Mouse (Mus musculus): Measurements from ENCODE around the gene Cabin1. TPM values are rescaled to one million over a fixed set of nuclear protein-coding genes. Genes with fewer than 3 reads are reported as not detected.

Cabin1 gene
- polyA plus RNA-seq (2012; fragmentation: generic; extraction: Trizol) = 24.0 TPM

DNA sequence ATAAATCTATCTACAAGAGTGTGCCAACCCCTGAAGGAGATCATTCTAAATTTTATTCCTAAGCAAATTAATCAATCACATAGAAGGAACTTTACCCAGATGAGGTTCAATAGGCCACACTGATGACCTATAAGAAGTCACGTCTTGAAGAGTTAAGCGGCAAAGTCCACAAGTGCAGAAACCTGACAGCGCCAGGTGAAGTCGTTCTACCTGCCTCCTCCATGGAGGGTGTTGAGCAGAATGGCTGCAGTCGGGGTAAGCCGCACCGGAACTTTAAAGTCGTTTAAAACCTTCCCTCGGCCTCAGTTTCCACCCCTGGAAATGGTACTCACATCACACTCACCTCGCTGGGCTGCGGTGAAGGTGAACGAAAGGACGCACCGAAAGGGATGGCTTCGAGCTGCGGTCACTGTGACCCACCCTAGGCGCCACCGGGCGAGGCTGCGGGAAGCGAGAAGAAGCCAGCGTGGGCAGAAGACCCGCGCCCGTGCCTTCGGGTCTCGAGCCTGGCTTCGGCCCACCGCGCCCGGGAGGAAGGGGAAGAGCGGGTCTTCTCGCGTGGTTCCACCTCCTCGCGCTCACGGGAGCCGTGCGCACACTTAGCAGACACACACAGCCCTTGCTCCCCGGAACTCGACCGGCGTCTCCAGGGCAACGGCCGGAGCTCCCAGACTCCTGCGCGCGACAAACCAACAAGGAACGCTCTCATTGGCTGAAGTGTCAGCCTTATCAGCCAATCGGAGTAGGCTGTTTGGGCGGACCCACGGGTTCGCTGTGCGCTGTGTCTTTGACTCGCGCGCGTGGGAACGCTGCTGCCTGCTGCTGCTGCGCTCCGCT, at the start of gene Cabin1:
Gene Cabin1, minus strand, starts transcription at position 660 of the 837 bp plus-strand sequence.
- Histone ChIP-seq H3K4me3 (peak within 1 kb of the TSS; percentile 84), H3K27me3 (ENCODE audit: control insufficient read depth, insufficient read depth, insufficient read length) (no peaks in the 10 kb centered on the region), H3ac (ENCODE audit: control insufficient read depth, insufficient read length) (peak within 1 kb of the TSS; percentile 57), H3K79me2 (ENCODE audit: control insufficient read depth, insufficient read depth) (peaks cover 47% of the 10 kb centered on the region), H3K4me2 (ENCODE audit: low read depth) (peak within 1 kb of the TSS; percentile 96), H3K36me3 (ENCODE audit: control insufficient read depth, insufficient read depth) (no peaks in the 10 kb centered on the region)
- no peak for TF ChIP-seq SRF (IDR thresholded peaks at IDR 0.05; ENCODE audit: control insufficient read depth, insufficient read length, low read depth)
- TF ChIP-seq USF1 (IDR thresholded peaks at IDR 0.05; ENCODE audit: low read depth) = no peak
- peak in 2 of 3 experiments; percentile 3 to 26 for TF ChIP-seq MYOG (IDR thresholded peaks at IDR 0.05; ENCODE audit: control insufficient read depth in 1 of 3, insufficient read depth in 1 of 3, insufficient read length in 2 of 3, low read depth in 2 of 3)
- TF ChIP-seq MAX (IDR thresholded peaks at IDR 0.05; ENCODE audit: low read depth) = no peak
- TF ChIP-seq POLR2AphosphoS2 (IDR thresholded peaks at IDR 0.05; ENCODE audit: insufficient read length, low read depth) = peak; percentile 96
- no peak for TF ChIP-seq CEBPB (IDR thresholded peaks at IDR 0.05; ENCODE audit: insufficient read depth, poor library complexity, severe bottlenecking)
- peak in 1 of 3 experiments; percentile 31 for TF ChIP-seq MYOD1 (IDR thresholded peaks at IDR 0.05; ENCODE audit: control insufficient read depth in 1 of 3, insufficient read length in 2 of 3, low read depth in 2 of 3)
- no peak for TF ChIP-seq TCF3 (IDR thresholded peaks at IDR 0.05; ENCODE audit: insufficient read length, low read depth)
- peak; percentile 84 for TF ChIP-seq POLR2A (IDR thresholded peaks at IDR 0.05; ENCODE audit: insufficient read length, low read depth)
- TF ChIP-seq E2F4 (IDR thresholded peaks at IDR 0.05; ENCODE audit: insufficient read depth) = no peak
- peak; percentile 18 for TF ChIP-seq REST (IDR thresholded peaks at IDR 0.05; ENCODE audit: insufficient read depth, insufficient read length)
- no peak for TF ChIP-seq TCF12 (IDR thresholded peaks at IDR 0.05; ENCODE audit: insufficient read depth, poor library complexity, severe bottlenecking)

DNA sequence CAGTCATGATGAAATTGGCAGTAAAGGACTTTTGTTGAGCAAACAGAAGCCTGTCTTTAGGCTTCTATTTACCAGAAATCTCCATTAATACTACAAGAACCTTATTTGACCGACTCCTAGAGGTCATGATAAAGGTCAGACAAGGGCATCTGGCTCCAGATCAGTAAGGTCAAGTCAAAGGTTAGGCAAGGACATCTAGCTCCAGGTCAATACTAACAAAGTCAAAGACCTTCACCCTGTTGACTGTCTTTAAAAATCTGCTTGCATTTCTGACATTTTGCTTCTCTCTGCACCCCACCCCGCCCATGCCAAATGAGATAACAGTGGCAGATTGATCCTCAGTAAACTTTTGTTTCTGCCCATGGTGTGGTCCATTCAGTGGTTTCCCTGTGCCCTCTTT, 40.1 kb upstream of the Cabin1 start:
- Histone ChIP-seq H3K36me3 (ENCODE audit: control insufficient read depth, insufficient read depth) (no peaks in the 10 kb centered on the region), H3K79me2 (ENCODE audit: control insufficient read depth, insufficient read depth) (no peaks in the 10 kb centered on the region), H3K4me3 (no peak overlapping the region), H3K4me2 (ENCODE audit: low read depth) (no peak overlapping the region), H3ac (ENCODE audit: control insufficient read depth, insufficient read length) (no peak overlapping the region), H3K27me3 (ENCODE audit: control insufficient read depth, insufficient read depth, insufficient read length) (peaks cover 14% of the 10 kb centered on the region)
- TF ChIP-seq TCF3 (IDR thresholded peaks at IDR 0.05; ENCODE audit: insufficient read length, low read depth) = no peak
- no peak for TF ChIP-seq POLR2A (IDR thresholded peaks at IDR 0.05; ENCODE audit: insufficient read length, low read depth)
- TF ChIP-seq SRF (IDR thresholded peaks at IDR 0.05; ENCODE audit: control insufficient read depth, insufficient read length, low read depth) = no peak
- TF ChIP-seq E2F4 (IDR thresholded peaks at IDR 0.05; ENCODE audit: insufficient read depth) = no peak
- no peak for TF ChIP-seq MAX (IDR thresholded peaks at IDR 0.05; ENCODE audit: low read depth)

GRCm38 (mm10) chr10:75798176-75798696, 34.1 kb upstream of the Cabin1 start, which contains the start of gene Gstt1:
Gene Gstt1 (minus strand): TSS chr10:75798584.
- H3K27me3 ChIP-seq (ENCODE audit: control insufficient read depth, insufficient read depth, insufficient read length) = peaks cover 14% of the 10 kb centered on the region
- no peak within 1 kb of the TSS for H3ac ChIP-seq (ENCODE audit: control insufficient read depth, insufficient read length)
- H3K36me3 ChIP-seq (ENCODE audit: control insufficient read depth, insufficient read depth) = no peaks in the 10 kb centered on the region
- H3K4me3 ChIP-seq = peak within 1 kb of the TSS; percentile 21
- H3K4me2 ChIP-seq (ENCODE audit: low read depth) = peak within 1 kb of the TSS; percentile 91
- H3K79me2 ChIP-seq (ENCODE audit: control insufficient read depth, insufficient read depth) = no peaks in the 10 kb centered on the region
- TF ChIP-seq TCF3 (IDR thresholded peaks at IDR 0.05; ENCODE audit: insufficient read length, low read depth) (no peak), POLR2AphosphoS2 (IDR thresholded peaks at IDR 0.05; ENCODE audit: insufficient read length, low read depth) (no peak), SRF (IDR thresholded peaks at IDR 0.05; ENCODE audit: control insufficient read depth, insufficient read length, low read depth) (no peak), MYOG (IDR thresholded peaks at IDR 0.05; ENCODE audit: control insufficient read depth in 1 of 3, insufficient read depth in 1 of 3, insufficient read length in 2 of 3, low read depth in 2 of 3) (no peak), TCF12 (IDR thresholded peaks at IDR 0.05; ENCODE audit: insufficient read depth, poor library complexity, severe bottlenecking) (no peak), POLR2A (IDR thresholded peaks at IDR 0.05; ENCODE audit: insufficient read length, low read depth) (no peak), E2F4 (IDR thresholded peaks at IDR 0.05; ENCODE audit: insufficient read depth) (no peak), REST (IDR thresholded peaks at IDR 0.05; ENCODE audit: insufficient read depth, insufficient read length) (no peak), MYOD1 (IDR thresholded peaks at IDR 0.05; ENCODE audit: control insufficient read depth in 1 of 3, insufficient read length in 2 of 3, low read depth in 2 of 3) (no peak)

GRCm38 (mm10) chr10:75797619-75798175, 33.6 kb upstream of the Cabin1 start:
- TF ChIP-seq USF1 (IDR thresholded peaks at IDR 0.05; ENCODE audit: low read depth) (no peak), CEBPB (IDR thresholded peaks at IDR 0.05; ENCODE audit: insufficient read depth, poor library complexity, severe bottlenecking) (peak; percentile 23; the same call in 1 of the 2 replicates)
- Histone ChIP-seq H3K36me3 (ENCODE audit: control insufficient read depth, insufficient read depth) (no peaks in the 10 kb centered on the region), H3K4me2 (ENCODE audit: low read depth) (peak overlapping the region; percentile 91), H3K79me2 (ENCODE audit: control insufficient read depth, insufficient read depth) (no peaks in the 10 kb centered on the region), H3ac (ENCODE audit: control insufficient read depth, insufficient read length) (no peak overlapping the region), H3K27me3 (ENCODE audit: control insufficient read depth, insufficient read depth, insufficient read length) (peaks cover 14% of the 10 kb centered on the region), H3K4me3 (peak overlapping the region; percentile 21)
